Mouse (Mus musculus) cerebellum, adult 2 months (tissue): ENCODE results near the gene Fosl1. TPM values are rescaled to one million over a fixed set of nuclear protein-coding genes. Genes with fewer than 3 reads are reported as not detected.

Source experiments
- DNase-seq, 2 experiments: peaks; one replicate each; pipeline ENCODE4 v3.0.0; 2021
- H3K27ac ChIP-seq: fragments of 200-500 bp; 2 replicates; pipeline ENCODE4 v1.5.1; 2012; ENCODE audit warnings: low read length, control low read depth, inconsistent platforms; ENCODE audit not compliant: insufficient read depth
- H3K27me3 ChIP-seq: fragments of 200-500 bp; 2 replicates; pipeline ENCODE4 v1.6.1; 2012; ENCODE audit warnings: inconsistent platforms, mild to moderate bottlenecking, low read length, moderate library complexity; ENCODE audit not compliant: control insufficient read depth, insufficient read depth
- H3K4me1 ChIP-seq: fragments of 200-500 bp; 2 replicates; pipeline ENCODE4 v1.6.1; 2011; ENCODE audit warnings: low read length; ENCODE audit not compliant: control insufficient read depth, insufficient read depth
- H3K4me3 ChIP-seq: fragments of 200-500 bp; replicated peaks from 2 replicates; pipeline ENCODE3; 2011; ENCODE audit warnings: mild to moderate bottlenecking, low read depth, low read length, control low read depth; ENCODE audit not compliant: insufficient read depth
- CTCF ChIP-seq: fragments of 200-500 bp; IDR thresholded peaks from 2 replicates; pipeline ENCODE4 v1.5.1; 2011; ENCODE audit warnings: low read depth, mild to moderate bottlenecking, control low read depth, low read length, moderate library complexity, borderline replicate concordance; ENCODE audit not compliant: insufficient read depth
- POLR2A ChIP-seq: fragments of 200-500 bp; IDR thresholded peaks from 2 replicates; pipeline ENCODE4 v1.6.1; 2011; ENCODE audit warnings: low read length, control low read depth, borderline replicate concordance; ENCODE audit not compliant: insufficient read depth
- WGBS: fragments of 180-500 bp; shearing (Covaris S2); methylation state at CpG from one replicate; pipeline ENCODE4 v1.1.7; 2018; 5-methylcytosine and 5-hydroxymethylcytosine counted together
- polyA plus RNA-seq: library from polyadenylated mRNA; depleted of rRNA; stranded (reverse); fragments of >200 nt; gene quantifications from 2 replicates; pipeline ENCODE4 v1.2.3, GENCODE M21; 2012

Gene Fosl1
- polyA plus RNA-seq, 1 experiment = not detected

DNA sequence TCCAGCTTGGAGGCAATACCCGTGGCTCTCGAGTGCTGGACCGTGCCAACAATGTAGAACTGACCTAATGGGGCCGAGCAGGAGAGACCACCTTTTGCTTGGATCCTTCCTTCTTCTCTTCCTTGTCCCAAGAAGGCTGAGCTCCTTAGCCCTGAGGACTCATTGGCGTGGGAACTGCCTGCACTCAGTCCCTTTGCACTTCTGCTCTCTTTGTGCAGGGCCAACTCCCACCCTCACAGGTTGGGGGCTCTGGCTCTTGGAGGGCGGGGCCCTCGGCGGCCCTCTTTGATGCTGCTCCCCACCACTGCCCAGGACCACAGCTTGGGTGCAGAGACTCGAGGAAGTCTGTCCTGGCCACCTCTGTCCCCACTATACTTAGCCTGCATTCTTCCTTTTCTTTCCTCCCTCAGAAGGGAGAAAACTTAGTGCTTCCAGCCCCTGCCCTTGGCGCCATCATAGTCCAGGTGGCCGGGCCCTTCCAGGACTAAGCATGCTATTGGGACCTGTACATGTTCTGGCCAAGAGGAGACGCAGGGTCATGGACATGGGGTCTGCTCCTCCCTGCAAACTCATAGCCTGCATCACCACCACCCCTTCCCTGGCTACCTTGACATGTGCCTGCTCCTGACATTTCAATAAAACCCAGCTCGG, 20.6 kb upstream of the Fosl1 start:
- Histone ChIP-seq H3K4me3 (no peak overlapping the region), H3K27me3 (no peaks in the 10 kb centered on the region), H3K4me1 (peaks cover 50% of the 10 kb centered on the region), H3K27ac (no peak overlapping the region)
- 82% methylated on average over 13 of the region's 13 CpGs for WGBS
- DNase-seq = no peak
- TF ChIP-seq POLR2A (no peak), CTCF (no peak)

DNA sequence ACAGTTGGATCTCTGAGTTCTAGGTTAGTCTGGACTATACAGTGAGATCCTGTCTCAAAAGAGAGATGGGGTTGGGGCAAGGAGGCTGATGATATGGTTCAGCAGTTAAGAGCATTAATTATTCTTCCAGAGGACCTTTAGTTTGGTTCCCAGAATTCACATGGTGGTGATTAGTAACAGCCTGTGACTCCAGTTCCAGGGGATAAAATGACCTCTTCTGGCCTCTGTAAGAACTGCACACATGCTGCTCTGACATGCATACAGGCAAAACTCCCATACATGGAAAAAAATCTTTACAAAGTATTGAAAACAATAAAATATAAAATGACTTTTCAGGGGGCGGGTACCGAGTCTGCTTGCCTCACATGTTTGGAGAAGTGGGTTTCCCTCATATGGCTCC, 19.3 kb upstream of the Fosl1 start:
- 95% methylated on average over 2 of the region's 2 CpGs for WGBS
- DNase-seq = peak in 1 of 2 experiments; percentile 45

DNA sequence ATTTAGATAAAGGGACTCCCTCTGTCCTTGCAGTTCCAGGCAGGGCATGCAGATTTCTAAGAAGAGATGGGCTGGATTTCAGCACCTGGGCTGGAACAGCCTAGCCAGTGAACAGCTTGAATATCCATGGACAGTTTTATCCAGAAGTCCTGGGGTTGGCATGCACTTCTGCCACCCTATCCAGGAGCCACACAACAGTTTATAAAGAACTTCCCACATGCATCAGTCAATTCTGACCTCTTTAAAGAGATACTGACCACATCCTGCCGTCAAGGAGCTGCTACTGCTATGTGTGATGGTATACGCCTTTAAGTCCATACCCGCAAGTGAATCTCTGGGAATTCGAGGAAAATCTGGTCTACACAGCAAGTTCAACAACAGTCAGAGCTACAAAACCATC, 18.1 kb upstream of the Fosl1 start:
- DNase-seq = no peak
- Histone ChIP-seq H3K27me3 (no peaks in the 10 kb centered on the region), H3K4me3 (no peak overlapping the region), H3K27ac (0 out of 2 replicates have a peak overlapping the region, but pooled peaks have one; percentile 4), H3K4me1 (peaks cover 45% of the 10 kb centered on the region)
- WGBS = 61% methylated on average over 4 of the region's 4 CpGs
- no peak for TF ChIP-seq POLR2A
- no peak for TF ChIP-seq CTCF

More for the DNA sequence above, 19.3 kb upstream of the Fosl1 start:
- H3K4me1 ChIP-seq = peaks cover 40% of the 10 kb centered on the region
- H3K27ac ChIP-seq = no peak overlapping the region
- H3K27me3 ChIP-seq = no peaks in the 10 kb centered on the region
- no peak overlapping the region for H3K4me3 ChIP-seq
- peak; percentile 39; the same call in 1 of the 2 replicates for TF ChIP-seq CTCF
- TF ChIP-seq POLR2A = no peak

DNA sequence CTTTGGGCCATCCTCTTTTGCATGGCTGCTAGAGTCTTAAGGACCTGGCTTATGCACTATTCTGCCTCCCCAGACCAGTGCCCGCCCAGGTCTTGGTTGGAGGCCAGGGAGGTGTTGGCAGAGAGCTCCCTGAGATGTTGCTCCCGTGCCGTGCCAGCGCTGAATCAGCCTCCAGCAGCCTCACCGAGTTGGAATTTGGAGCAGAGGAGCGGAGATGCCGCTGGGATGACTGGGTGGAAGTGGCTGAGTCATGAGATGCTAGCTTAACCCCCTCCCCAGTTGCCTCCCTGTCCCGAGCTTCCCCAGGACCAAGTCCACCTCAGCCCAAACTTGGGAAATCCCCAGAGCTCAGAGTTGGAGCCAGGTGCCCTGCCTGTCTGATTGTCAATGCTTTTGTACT, 17.5 kb upstream of the Fosl1 start:
- Histone ChIP-seq H3K27me3 (no peaks in the 10 kb centered on the region), H3K4me1 (peaks cover 45% of the 10 kb centered on the region), H3K27ac (peak overlapping the region; percentile 4; the same call in 1 of the 2 replicates), H3K4me3 (no peak overlapping the region)
- 6% methylated on average over 8 of the region's 8 CpGs for WGBS
- TF ChIP-seq POLR2A (no peak), CTCF (no peak)
- DNase-seq = peak; percentile 80 to 81

DNA sequence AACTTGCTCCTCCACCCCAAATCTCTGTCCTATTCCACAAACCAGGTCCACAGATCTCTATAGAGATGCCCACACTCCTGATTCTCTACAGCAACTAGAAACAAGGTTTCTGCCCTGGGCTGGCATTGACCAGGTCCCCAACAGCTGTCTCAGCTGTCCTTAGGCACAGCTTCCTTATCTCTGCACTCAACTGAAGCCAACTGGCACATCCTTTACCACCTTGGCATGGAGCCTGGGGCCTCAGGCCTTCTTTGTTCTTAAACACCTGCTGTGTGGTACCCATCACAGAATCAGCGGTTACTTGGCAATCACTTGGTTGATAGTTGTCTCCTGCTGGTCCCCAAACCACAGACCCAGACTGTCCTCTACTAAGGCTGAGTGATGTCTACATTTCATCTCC, 16.9 kb upstream of the Fosl1 start:
- TF ChIP-seq POLR2A (no peak), CTCF (no peak)
- Histone ChIP-seq H3K4me3 (no peak overlapping the region), H3K27ac (peak overlapping the region; percentile 4; the same call in 1 of the 2 replicates), H3K27me3 (no peaks in the 10 kb centered on the region), H3K4me1 (peaks cover 45% of the 10 kb centered on the region)
- peak in 1 of 2 experiments; percentile 32 for DNase-seq
- 24% methylated on average over 1 of the region's 1 CpGs for whole genome bisulfite sequencing

DNA sequence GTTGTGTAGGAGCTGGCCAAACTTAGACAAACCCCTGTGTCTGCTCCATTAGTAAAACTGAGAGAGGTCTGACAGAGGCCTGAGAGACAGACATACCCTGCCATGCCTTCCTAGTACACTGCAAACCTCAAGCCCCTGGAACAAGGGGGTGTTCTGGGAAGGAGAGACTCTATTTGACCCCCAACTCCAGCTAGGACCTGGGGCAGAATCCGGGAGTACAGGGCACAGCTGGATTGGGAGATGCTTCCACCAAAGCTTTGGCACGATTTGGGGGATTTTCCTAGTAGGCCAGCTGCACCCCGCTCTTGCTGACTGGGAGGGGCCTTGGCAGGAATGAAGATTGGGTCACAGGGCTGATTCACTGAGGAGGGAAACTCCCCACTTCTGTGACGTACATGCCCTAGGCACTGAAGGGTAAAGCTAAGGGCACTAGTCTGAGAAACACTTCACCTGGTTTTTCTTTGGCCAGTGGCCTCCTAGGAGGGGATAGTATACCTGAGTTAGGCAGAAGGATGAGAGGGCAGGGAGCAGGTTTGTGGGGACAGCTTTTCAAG, 15.4 kb upstream of the Fosl1 start:
- no peak for TF ChIP-seq CTCF
- TF ChIP-seq POLR2A = no peak
- WGBS = 69% methylated on average over 4 of the region's 4 CpGs

DNA sequence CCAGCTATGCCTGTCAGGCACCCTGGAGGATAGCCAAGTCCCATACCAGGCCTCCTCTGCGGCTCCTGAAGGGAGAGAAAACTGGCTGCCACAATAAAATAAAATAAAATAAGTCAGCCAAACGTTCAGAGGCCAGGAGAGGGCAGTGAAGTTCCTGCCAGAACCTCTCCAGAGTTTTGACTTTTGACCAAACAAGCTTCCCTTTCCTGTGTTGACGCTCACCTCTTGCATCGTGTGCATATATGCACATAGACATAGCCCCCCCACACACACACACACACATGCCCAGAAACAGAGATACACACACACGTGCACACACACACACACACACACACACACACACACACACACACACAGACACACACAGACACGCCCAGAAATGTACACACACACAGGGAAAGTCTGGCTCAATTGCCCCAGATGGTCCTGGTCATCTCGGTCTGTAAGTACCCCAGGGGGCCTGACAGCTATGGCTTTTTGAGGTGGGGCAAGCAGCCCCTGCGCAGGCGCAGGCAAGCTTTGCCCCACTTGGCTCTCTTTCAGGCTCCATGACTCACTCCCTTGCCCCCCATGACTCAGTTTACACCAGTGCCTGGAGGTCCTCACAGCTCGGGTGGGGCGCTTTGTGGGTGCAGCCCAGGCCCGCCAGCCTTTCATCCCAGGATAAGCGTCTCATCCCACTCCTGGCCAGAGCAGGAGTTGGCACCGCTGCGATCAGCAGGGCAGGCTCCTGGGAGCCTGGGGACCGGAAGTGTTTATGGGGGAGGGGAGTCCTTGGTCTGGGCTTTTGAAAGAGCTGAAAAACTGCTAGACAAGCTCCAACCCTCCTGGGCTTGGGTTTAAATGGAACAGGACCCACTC, 14.1 kb upstream of the Fosl1 start:
- Histone ChIP-seq H3K27ac (no peak overlapping the region), H3K27me3 (no peaks in the 10 kb centered on the region), H3K4me3 (no peak overlapping the region), H3K4me1 (peaks cover 32% of the 10 kb centered on the region)
- peak; percentile 43 to 47 for DNase-seq
- TF ChIP-seq POLR2A (no peak), CTCF (peak; percentile 33; the same call in 1 of the 2 replicates)
- WGBS = 4% methylated on average over 16 of the region's 16 CpGs

More for the DNA sequence above, 15.4 kb upstream of the Fosl1 start:
- no peak overlapping the region for H3K27ac ChIP-seq
- peaks cover 34% of the 10 kb centered on the region for H3K4me1 ChIP-seq
- no peak overlapping the region for H3K4me3 ChIP-seq
- DNase-seq = no peak
- no peaks in the 10 kb centered on the region for H3K27me3 ChIP-seq

DNA sequence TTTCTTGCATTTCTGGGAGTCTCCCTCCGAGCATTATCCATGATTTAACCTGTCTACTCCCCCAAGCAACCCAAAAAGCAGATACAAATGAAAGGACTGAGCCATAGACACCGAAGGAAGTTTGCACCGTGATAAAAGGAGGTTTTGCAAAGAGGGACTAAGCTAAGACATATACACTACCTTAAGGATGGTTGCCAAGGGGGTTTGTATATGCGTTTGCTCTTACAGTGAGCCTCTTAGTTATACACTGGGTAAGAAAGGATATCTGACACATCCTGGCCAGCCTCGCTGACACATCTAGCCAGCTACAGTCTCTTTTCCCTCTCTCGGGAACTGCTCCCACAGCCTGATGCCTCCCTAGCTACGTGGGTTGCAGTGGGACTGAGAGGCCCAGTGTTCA, 13.4 kb upstream of the Fosl1 start:
- H3K27ac ChIP-seq = no peak overlapping the region
- 74% methylated on average over 7 of the region's 7 CpGs for WGBS
- H3K4me3 ChIP-seq = no peak overlapping the region

More for the DNA sequence above, 13.4 kb upstream of the Fosl1 start:
- H3K4me1 ChIP-seq = peaks cover 32% of the 10 kb centered on the region
- TF ChIP-seq POLR2A (no peak), CTCF (no peak)
- H3K27me3 ChIP-seq = no peaks in the 10 kb centered on the region
- no peak for DNase-seq
